Mouse (Mus musculus) heart, postnatal 25 days (tissue): Measurements from ENCODE around the gene Cav1. TPM values are rescaled to one million over a fixed set of nuclear protein-coding genes. Genes with fewer than 3 reads are reported as not detected.

Source experiments
- DNase-seq: peaks from one replicate; pipeline ENCODE4 v3.0.0; 2022; ENCODE audit warnings: low spot score
- intact Hi-C: fragments of 180-260 bp; cut with DNase I; formaldehyde crosslinking; loops from one replicate; pipeline ENCODE4 v1.15.1; 2025
- total RNA-seq, 2 experiments: library from RNA; stranded (reverse); gene quantifications; 2 replicates each; pipeline ENCODE4 v1.2.3; 2021

Cav1 gene
- 100 to 1,000 TPM; 242 to 304 TPM for total RNA-seq

- intact Hi-C loops: loop anchor here (2.0 kb wide), 5 partner anchors 53 to 195 kb away; no protein-coding TSS in a partner anchor
- DNase-seq: peak; percentile 76
These were observed at the start of gene Cav1 for GRCm38 (mm10) chr6:17305954-17306601. TSS of gene Cav1 (plus strand) at chr6:17306335.

- intact Hi-C loops: no loop called here
- no peak for DNase-seq
These were observed 48.0 kb upstream of the Cav1 start for GRCm38 (mm10) chr6:17258142-17258541.

GRCm38 (mm10) chr6:17258911-17259310 lies 47.2 kb upstream of the Cav1 start:
- intact Hi-C loops: no loop called here
- DNase-seq: no peak

GRCm38 (mm10) chr6:17262786-17263185 lies 43.3 kb upstream of the Cav1 start:
- DNase-seq: no peak
- intact Hi-C loops: no loop called here

GRCm38 (mm10) chr6:17265043-17265442 lies 41.1 kb upstream of the Cav1 start:
- DNase-seq: no peak
- intact Hi-C loops: no loop called here

GRCm38 (mm10) chr6:17266466-17266865 lies 39.7 kb upstream of the Cav1 start:
- DNase-seq: no peak
- intact Hi-C loops: no loop called here

- intact Hi-C loops: no loop called here
- no peak for DNase-seq
These were observed 27.8 kb upstream of the Cav1 start for GRCm38 (mm10) chr6:17278366-17278765.

- peak; percentile 88 for DNase-seq
- intact Hi-C loops: loop anchor here (1.0 to 5.0 kb wide), 4 partner anchors 54 to 109 kb away; no protein-coding TSS in a partner anchor
These were observed 25.0 kb upstream of the Cav1 start, which contains the start of gene Cav2 for GRCm38 (mm10) chr6:17280939-17281756. TSS of gene Cav2 (plus strand) at chr6:17281185.

- intact Hi-C loops: loop anchor here (1.0 to 5.0 kb wide), 5 partner anchors 26 to 109 kb away; no protein-coding TSS in a partner anchor
- DNase-seq: peak; percentile 3
These were observed 24.4 kb upstream of the Cav1 start for GRCm38 (mm10) chr6:17281757-17282092.

GRCm38 (mm10) chr6:17282159-17282558 lies 24.0 kb upstream of the Cav1 start:
- peak; percentile 34 for DNase-seq
- intact Hi-C loops: loop anchor here (1.0 to 5.0 kb wide), 2 partner anchors 25 to 55 kb away; no protein-coding TSS in a partner anchor

- intact Hi-C loops: loop anchor here (5.0 kb wide), 1 partner anchor 57 kb away; no protein-coding TSS in a partner anchor
- no peak for DNase-seq
These were observed 22.3 kb upstream of the Cav1 start for GRCm38 (mm10) chr6:17283834-17284233.

- DNase-seq: no peak
- intact Hi-C loops: no loop called here
These were observed 19.8 kb upstream of the Cav1 start for GRCm38 (mm10) chr6:17286381-17286780.

GRCm38 (mm10) chr6:17295116-17295515 lies 11.0 kb upstream of the Cav1 start:
- intact Hi-C loops: no loop called here
- DNase-seq: no peak

- intact Hi-C loops: loop anchor here (1.0 to 2.0 kb wide), 6 partner anchors 24 to 196 kb away; no protein-coding TSS in a partner anchor
- peak; percentile 9 for DNase-seq
These were observed 629 bp downstream of the Cav1 start for GRCm38 (mm10) chr6:17306602-17307325.

- intact Hi-C loops: loop anchor here (1.0 to 2.0 kb wide), 6 partner anchors 25 to 197 kb away; no protein-coding TSS in a partner anchor
- DNase-seq: peak; percentile 67
These were observed 1.5 kb downstream of the Cav1 start for GRCm38 (mm10) chr6:17307461-17308115.

GRCm38 (mm10) chr6:17308661-17309060 lies 2.5 kb downstream of the Cav1 start:
- peak; percentile 23 for DNase-seq
- intact Hi-C loops: no loop called here

- intact Hi-C loops: no loop called here
- DNase-seq: no peak
These were observed 3.1 kb downstream of the Cav1 start for GRCm38 (mm10) chr6:17309260-17309659.

- intact Hi-C loops: no loop called here
- no peak for DNase-seq
These were observed 8.1 kb downstream of the Cav1 start for GRCm38 (mm10) chr6:17314241-17314640.
